Mouse (Mus musculus) megakaryocyte-erythroid progenitor cell, adult 5 weeks (primary cell): ENCODE data around the gene S100a7a. TPM values are rescaled to one million over a fixed set of nuclear protein-coding genes. Genes with fewer than 3 reads are reported as not detected.

ENCODE experiments used
- polyA plus RNA-seq: library from polyadenylated mRNA; stranded (reverse); fragments of >175 nt; gene quantifications from 2 replicates; pipeline ENCODE4 v1.2.3, GENCODE M21; 2012

S100a7a gene
- 0.09 TPM in 1 of 2 replicates, not detected in the other for polyA plus RNA-seq

GRCm38 (mm10) chr3:90653717-90654116 lies at the start of gene S100a7a:
Gene S100a7a, plus strand, starts transcription at chr3:90654017.

DNA sequence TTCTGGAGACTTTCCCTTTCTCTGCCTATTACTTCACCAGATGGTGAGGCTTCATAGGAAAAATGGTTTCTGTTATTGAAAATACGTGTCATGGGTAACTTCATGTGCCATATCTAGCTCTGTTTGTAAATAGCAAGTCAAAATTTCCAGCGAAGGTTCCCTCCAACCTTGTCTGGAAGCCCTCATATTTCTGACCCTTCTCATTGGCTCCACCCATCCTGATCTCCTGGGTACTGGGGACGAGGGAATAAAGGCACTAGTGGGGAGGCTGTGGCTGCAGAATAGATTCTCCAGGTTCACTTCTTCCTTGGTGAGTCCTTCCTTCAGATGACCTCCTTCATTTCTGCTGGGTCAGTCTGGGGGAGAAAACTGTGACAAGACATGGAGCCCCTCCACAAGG lies 45.6 kb upstream of the S100a7a start, which contains the start of gene S100a5:
TSS of gene S100a5 (plus strand) at position 301 of the 400 bp plus-strand sequence.

DNA sequence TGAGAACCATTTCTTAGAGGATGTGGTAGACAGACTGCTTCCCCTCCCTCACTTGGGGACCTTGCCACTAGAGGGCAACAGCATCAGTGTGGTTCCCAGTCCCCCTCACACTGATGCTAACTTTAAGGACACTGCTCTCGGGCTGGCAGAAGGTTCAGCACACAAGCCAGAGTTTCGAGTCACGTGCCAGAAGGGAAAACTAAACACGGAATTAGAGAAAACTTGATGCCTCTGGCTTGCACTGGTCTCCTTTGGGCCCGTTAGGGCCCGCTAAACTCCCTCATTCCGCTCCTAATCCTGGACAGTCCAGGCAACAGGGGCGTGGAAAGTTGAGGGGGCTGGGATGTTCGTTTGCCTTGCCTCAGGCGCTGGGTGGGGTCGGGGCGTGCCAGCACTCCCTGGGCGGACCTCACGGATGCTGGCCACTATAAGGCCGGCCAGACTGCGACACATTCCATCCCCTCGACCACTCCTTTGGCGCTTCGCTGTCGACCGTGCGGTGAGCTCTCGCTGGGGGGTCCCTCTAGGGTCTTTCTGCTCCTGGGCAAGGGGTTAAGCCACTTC lies 41.0 kb upstream of the S100a7a start, which contains the start of gene S100a6:
TSS of gene S100a6 (plus strand) at position 155 of the 564 bp plus-strand sequence.

DNA sequence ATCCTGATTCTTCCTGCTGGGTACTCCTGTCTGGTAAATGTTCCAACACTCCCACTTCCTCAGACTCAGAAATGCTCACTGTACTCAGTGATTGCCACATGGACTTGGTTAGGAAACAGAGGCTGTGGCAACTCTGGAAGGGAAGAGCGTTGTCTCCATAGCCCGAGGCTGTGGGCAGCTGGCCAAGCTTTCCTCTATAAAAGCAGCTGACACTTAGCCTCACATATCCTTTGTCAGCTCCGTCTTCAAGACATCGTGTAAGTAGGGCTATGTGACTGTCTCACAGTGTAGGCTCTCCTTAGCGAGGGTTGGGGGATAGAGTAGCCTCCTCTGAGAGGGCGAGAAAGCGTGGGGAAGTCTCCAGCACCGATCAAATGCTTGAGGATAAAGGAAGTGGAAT lies 15.0 kb downstream of the S100a7a start, which contains the start of gene S100a8:
TSS of gene S100a8 (plus strand) at position 133 of the 400 bp plus-strand sequence.

GRCm38 (mm10) chr3:90695613-90696012 lies 41.8 kb downstream of the S100a7a start, which contains the start of gene S100a9:
Gene S100a9, minus strand, starts transcription at chr3:90695721.

Other genes starting within 250 kb of the S100a7a start
- 24.4 and 25.8 TPM in 2 replicates for gene Ints3, start 220.4 kb upstream of the S100a7a start, polyA plus RNA-seq
- gene Npr1, start 188.2 kb upstream of the S100a7a start, polyA plus RNA-seq, result 0.57 and 1.1 TPM in 2 replicates
- 17.1 and 20.8 TPM in 2 replicates for gene Ilf2, start 177.9 kb upstream of the S100a7a start, polyA plus RNA-seq
- 4.0 and 5.0 TPM in 2 replicates for gene Snapin, start 163.0 kb upstream of the S100a7a start, polyA plus RNA-seq
- 90.2 and 101 TPM in 2 replicates for gene Chtop, start 144.5 kb upstream of the S100a7a start, polyA plus RNA-seq
- gene S100a1, start 139.6 kb upstream of the S100a7a start, polyA plus RNA-seq, result 13.4 and 15.3 TPM in 2 replicates
- 13.6 and 14.3 TPM in 2 replicates for gene S100a13, start 139.6 kb upstream of the S100a7a start, polyA plus RNA-seq
- 0.27 and 0.37 TPM in 2 replicates for gene S100a14, start 127.2 kb upstream of the S100a7a start, polyA plus RNA-seq
- gene S100a16, start 116.8 kb upstream of the S100a7a start, polyA plus RNA-seq, result not detected in 2 replicates
- not detected in 2 replicates for gene S100a3, start 93.4 kb upstream of the S100a7a start, polyA plus RNA-seq
- not detected in 2 replicates for gene S100a2, start 63.8 kb upstream of the S100a7a start, polyA plus RNA-seq
- not detected in 2 replicates for gene Gm42674, start 52.1 kb upstream of the S100a7a start, polyA plus RNA-seq
- 2.6 and 3.5 TPM in 2 replicates for gene S100a4, start 50.2 kb upstream of the S100a7a start, polyA plus RNA-seq
- not detected in 2 replicates for gene S100a5, start 45.5 kb upstream of the S100a7a start, polyA plus RNA-seq
- 3.3 and 8.6 TPM in 2 replicates for gene S100a6, start 41.1 kb upstream of the S100a7a start, polyA plus RNA-seq
- gene S100a8, start 15.0 kb downstream of the S100a7a start, polyA plus RNA-seq, result 105 and 115 TPM in 2 replicates
- 311 and 336 TPM in 2 replicates for gene S100a9, start 41.7 kb downstream of the S100a7a start, polyA plus RNA-seq
- gene Pglyrp4, start 72.9 kb downstream of the S100a7a start, polyA plus RNA-seq, result not detected in 2 replicates
- gene Gm5849, start 123.9 kb downstream of the S100a7a start, polyA plus RNA-seq, result not detected in 2 replicates